Mouse (Mus musculus) myocyte (in vitro differentiated cells): ENCODE results near the gene Tm7sf2. TPM values are rescaled to one million over a fixed set of nuclear protein-coding genes. Genes with fewer than 3 reads are reported as not detected.

Source experiments
- H3K27me3 ChIP-seq: one replicate; pipeline ENCODE4 v1.6.1; 2011; ENCODE audit not compliant: control insufficient read depth, insufficient read depth, insufficient read length
- H3K36me3 ChIP-seq: one replicate; pipeline ENCODE4 v1.6.1; 2011; ENCODE audit not compliant: control insufficient read depth, insufficient read depth
- H3K4me2 ChIP-seq: one replicate; pipeline ENCODE4 v1.6.1; 2011; ENCODE audit warnings: low read depth, control low read depth
- H3K4me3 ChIP-seq: one replicate; pipeline ENCODE4 v1.5.1; 2011; ENCODE audit warnings: mild to moderate bottlenecking, control low read depth, moderate library complexity
- H3K79me2 ChIP-seq: one replicate; pipeline ENCODE4 v1.6.1; 2011; ENCODE audit not compliant: control insufficient read depth, insufficient read depth
- H3ac ChIP-seq: one replicate; pipeline ENCODE4 v1.6.1; 2011; ENCODE audit not compliant: control insufficient read depth, insufficient read length
- CEBPB ChIP-seq: IDR thresholded peaks from 2 replicates; pipeline ENCODE4 v1.6.1; 2011; ENCODE audit warnings: mild to moderate bottlenecking, moderate library complexity; ENCODE audit not compliant: poor library complexity, insufficient read depth, severe bottlenecking
- E2F4 ChIP-seq: IDR thresholded peaks from one replicate; pipeline ENCODE4 v1.6.1; 2011; ENCODE audit warnings: mild to moderate bottlenecking, control low read depth, moderate library complexity; ENCODE audit not compliant: insufficient read depth
- MAX ChIP-seq: IDR thresholded peaks from one replicate; pipeline ENCODE4 v1.6.1; 2011; ENCODE audit warnings: low read depth, mild to moderate bottlenecking, control low read depth
- MYOD1 ChIP-seq, 3 experiments: IDR thresholded peaks; one replicate each; pipeline ENCODE4 v1.6.1; 2011; ENCODE audit warnings: control low read depth in 2 of 3, low read depth in 2 of 3, mild to moderate bottlenecking in 2 of 3, moderate library complexity in 1 of 3; ENCODE audit not compliant: insufficient read length in 2 of 3, control insufficient read depth in 1 of 3
- MYOG ChIP-seq, 3 experiments: IDR thresholded peaks; one replicate each; pipeline ENCODE4 v1.6.1; 2011; ENCODE audit warnings: control low read depth in 2 of 3, low read depth in 2 of 3, mild to moderate bottlenecking in 2 of 3; ENCODE audit not compliant: insufficient read length in 2 of 3, control insufficient read depth in 1 of 3, insufficient read depth in 1 of 3
- POLR2A ChIP-seq: IDR thresholded peaks from one replicate; pipeline ENCODE4 v1.6.1; 2011; ENCODE audit warnings: low read depth, mild to moderate bottlenecking, control low read depth, moderate library complexity; ENCODE audit not compliant: insufficient read length
- POLR2AphosphoS2 ChIP-seq: IDR thresholded peaks from one replicate; pipeline ENCODE4 v1.6.1; 2011; ENCODE audit warnings: low read depth, control low read depth; ENCODE audit not compliant: insufficient read length
- REST ChIP-seq: IDR thresholded peaks from one replicate; pipeline ENCODE4 v1.6.1; 2011; ENCODE audit warnings: mild to moderate bottlenecking, control low read depth, moderate library complexity; ENCODE audit not compliant: insufficient read depth, insufficient read length
- SRF ChIP-seq: IDR thresholded peaks from one replicate; pipeline ENCODE4 v1.6.1; 2011; ENCODE audit warnings: low read depth; ENCODE audit not compliant: control insufficient read depth, insufficient read length
- TCF12 ChIP-seq: IDR thresholded peaks from one replicate; pipeline ENCODE4 v1.6.1; 2011; ENCODE audit warnings: mild to moderate bottlenecking, control low read depth; ENCODE audit not compliant: poor library complexity, insufficient read depth, severe bottlenecking
- TCF3 ChIP-seq: IDR thresholded peaks from one replicate; pipeline ENCODE4 v1.6.1; 2011; ENCODE audit warnings: low read depth, control low read depth; ENCODE audit not compliant: insufficient read length
- USF1 ChIP-seq: IDR thresholded peaks from one replicate; pipeline ENCODE4 v1.6.1; 2011; ENCODE audit warnings: low read depth, mild to moderate bottlenecking, control low read depth, moderate library complexity
- polyA plus RNA-seq: library from polyadenylated mRNA; unstranded; fragments of >200 nt; fragmentation: generic; extraction: Trizol; gene quantifications from one replicate; pipeline ENCODE4 v1.2.1, GENCODE M21; 2012; ENCODE audit warnings: missing spikeins

Gene Tm7sf2
- polyA plus RNA-seq, 1 experiment: 37.1 TPM

- Histone ChIP-seq H3K4me2 (peak within 1 kb of the TSS; percentile 98), H3K4me3 (peak within 1 kb of the TSS; percentile 96), H3K27me3 (no peaks in the 10 kb centered on the region), H3K79me2 (peaks cover 55% of the 10 kb centered on the region), H3ac (peak within 1 kb of the TSS; percentile 43), H3K36me3 (peaks cover 27% of the 10 kb centered on the region)
- no peak for TF ChIP-seq E2F4
- TF ChIP-seq SRF: peak; percentile 86
- peak; percentile 29 for TF ChIP-seq REST
- peak in 1 of 3 experiments; percentile 46 for TF ChIP-seq MYOD1 (IDR thresholded peaks at IDR 0.05; ENCODE audit: control insufficient read depth in 1 of 3, insufficient read length in 2 of 3, low read depth in 2 of 3)
- TF ChIP-seq MAX: no peak
- TF ChIP-seq TCF3: no peak
- peak in 2 of 3 experiments; percentile 28 to 53 for TF ChIP-seq MYOG (IDR thresholded peaks at IDR 0.05; ENCODE audit: control insufficient read depth in 1 of 3, insufficient read depth in 1 of 3, insufficient read length in 2 of 3, low read depth in 2 of 3)
- no peak for TF ChIP-seq USF1
- TF ChIP-seq POLR2A: peak; percentile 85
- peak; percentile 91 for TF ChIP-seq POLR2AphosphoS2
- TF ChIP-seq CEBPB: no peak
- no peak for TF ChIP-seq TCF12
Observed at GRCm38 (mm10) chr19:6057313-6058096, 10.7 kb downstream of the Tm7sf2 start, which contains the start of the genes Mrpl49 and Fau. Gene Mrpl49 (minus strand): TSS chr19:6057785. Gene Fau (plus strand): TSS chr19:6057844.

GRCm38 (mm10) chr19:6056696-6057095 is 11.5 kb downstream of the Tm7sf2 start:
- Histone ChIP-seq H3K79me2 (peaks cover 47% of the 10 kb centered on the region), H3K36me3 (peaks cover 27% of the 10 kb centered on the region), H3K4me3 (peak overlapping the region; percentile 96)

GRCm38 (mm10) chr19:6054296-6054695 is 13.9 kb downstream of the Tm7sf2 start:
- Histone ChIP-seq H3K79me2 (peaks cover 47% of the 10 kb centered on the region), H3K27me3 (no peaks in the 10 kb centered on the region), H3K36me3 (peaks cover 40% of the 10 kb centered on the region), H3ac (no peak overlapping the region), H3K4me2 (no peak overlapping the region), H3K4me3 (no peak overlapping the region)
- no peak for TF ChIP-seq SRF
- no peak for TF ChIP-seq MAX
- TF ChIP-seq POLR2AphosphoS2: no peak
- no peak for TF ChIP-seq REST
- TF ChIP-seq USF1: no peak
- no peak for TF ChIP-seq MYOD1 (IDR thresholded peaks at IDR 0.05; ENCODE audit: control insufficient read depth in 1 of 3, insufficient read length in 2 of 3, low read depth in 2 of 3)
- TF ChIP-seq POLR2A: no peak
- TF ChIP-seq MYOG (IDR thresholded peaks at IDR 0.05; ENCODE audit: control insufficient read depth in 1 of 3, insufficient read depth in 1 of 3, insufficient read length in 2 of 3, low read depth in 2 of 3): no peak
- no peak for TF ChIP-seq E2F4
- TF ChIP-seq CEBPB: no peak

More at GRCm38 (mm10) chr19:6056696-6057095, 11.5 kb downstream of the Tm7sf2 start:
- Histone ChIP-seq H3K27me3 (no peaks in the 10 kb centered on the region), H3ac (peak overlapping the region; percentile 43), H3K4me2 (peak overlapping the region; percentile 86)
- TF ChIP-seq REST (no peak), MAX (no peak), CEBPB (no peak), E2F4 (no peak), POLR2AphosphoS2 (no peak), MYOG (IDR thresholded peaks at IDR 0.05; ENCODE audit: control insufficient read depth in 1 of 3, insufficient read depth in 1 of 3, insufficient read length in 2 of 3, low read depth in 2 of 3) (no peak), TCF3 (no peak), SRF (no peak), USF1 (no peak), POLR2A (no peak)

- no peak for TF ChIP-seq MYOD1 (IDR thresholded peaks at IDR 0.05; ENCODE audit: control insufficient read depth in 1 of 3, insufficient read length in 2 of 3, low read depth in 2 of 3)
- peak; percentile 28 for TF ChIP-seq POLR2A
- H3K36me3 ChIP-seq: peaks cover 34% of the 10 kb centered on the region
- H3K4me3 ChIP-seq: no peak overlapping the region
- H3K27me3 ChIP-seq: no peaks in the 10 kb centered on the region
- H3K79me2 ChIP-seq: peaks cover 45% of the 10 kb centered on the region
- no peak overlapping the region for H3ac ChIP-seq
- no peak overlapping the region for H3K4me2 ChIP-seq
Observed at GRCm38 (mm10) chr19:6052516-6052915, 15.7 kb downstream of the Tm7sf2 start.
